Mouse (Mus musculus): ENCODE measurements around the gene Rb1. TPM values are rescaled to one million over a fixed set of nuclear protein-coding genes. Genes with fewer than 3 reads are reported as not detected.
A peak's percentile ranks its signal among the peaks of the same experiment; 100 is the strongest.

The Rb1 gene
- total RNA-seq, 2 experiments from 2014 or later: 42.5 to 44.9 TPM

GRCm38 (mm10) chr14:73222316-73222970, 103.2 kb downstream of the Rb1 start:
- DNase-seq (ENCODE audit: low spot score in 2 of 2): no peak

DNA sequence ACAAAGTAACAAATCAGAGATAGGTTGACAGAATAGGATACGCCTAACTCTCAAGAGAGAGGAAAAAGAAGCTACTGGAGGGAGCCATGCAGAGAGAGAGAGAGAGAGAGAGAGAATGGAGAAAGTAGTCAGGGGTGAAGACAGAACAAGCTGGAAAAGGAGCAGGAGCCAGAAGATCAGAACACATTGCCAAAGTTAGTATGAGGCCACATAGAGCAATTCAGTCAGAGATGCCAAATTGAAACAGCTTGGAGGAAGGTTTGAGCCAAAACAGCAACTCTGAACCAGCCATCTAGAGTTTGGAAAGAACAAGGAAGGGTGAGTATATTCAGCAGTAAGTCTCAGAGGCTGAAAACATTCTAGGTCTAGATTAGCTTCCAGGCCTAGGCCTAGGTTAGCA, 108.6 kb downstream of the Rb1 start:
- DNase-seq (ENCODE audit: low spot score in 2 of 2): peak in 1 of 2 experiments; percentile 45

GRCm38 (mm10) chr14:73211477-73211876, 114.1 kb downstream of the Rb1 start:
- DNase-seq (ENCODE audit: low spot score in 2 of 2): no peak

DNA sequence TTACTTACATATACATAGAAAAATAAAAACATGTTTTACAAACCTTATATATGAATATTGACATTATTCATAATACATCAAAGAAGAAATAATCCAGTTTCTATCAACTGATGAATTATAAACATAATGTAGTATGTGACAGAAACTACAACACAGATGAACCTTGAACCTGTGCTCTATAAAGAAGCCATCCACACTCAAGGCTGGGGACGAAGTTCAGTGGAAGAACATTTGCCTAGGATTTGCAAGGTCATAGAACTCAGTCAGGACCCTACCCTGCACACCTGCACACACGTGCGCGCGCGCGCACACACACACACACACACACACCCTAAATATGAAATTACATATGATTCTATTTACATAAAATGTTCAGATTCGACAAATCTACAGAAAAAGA, 115.4 kb downstream of the Rb1 start:
- DNase-seq (ENCODE audit: low spot score in 2 of 2): no peak

DNA sequence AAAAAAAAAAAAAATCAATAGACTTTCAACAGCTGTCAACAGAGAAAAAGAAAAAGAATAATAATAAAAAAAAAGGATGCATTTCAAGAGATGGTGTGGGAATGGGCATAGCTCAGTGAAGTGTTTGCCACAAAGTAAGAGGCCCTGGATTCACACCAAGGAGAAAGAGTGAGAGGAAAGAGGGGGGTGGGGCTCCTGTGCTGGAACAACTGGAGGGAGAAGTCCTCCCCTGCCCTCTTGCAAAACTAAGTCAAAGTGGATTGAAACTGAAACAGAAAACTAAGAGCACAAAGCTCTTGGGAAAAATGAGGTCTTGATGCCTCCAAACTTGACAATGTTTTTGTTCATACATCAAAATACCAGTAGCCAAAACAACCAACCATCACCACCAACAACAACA, 116.4 kb downstream of the Rb1 start:
- DNase-seq (ENCODE audit: low spot score in 2 of 2): no peak

DNA sequence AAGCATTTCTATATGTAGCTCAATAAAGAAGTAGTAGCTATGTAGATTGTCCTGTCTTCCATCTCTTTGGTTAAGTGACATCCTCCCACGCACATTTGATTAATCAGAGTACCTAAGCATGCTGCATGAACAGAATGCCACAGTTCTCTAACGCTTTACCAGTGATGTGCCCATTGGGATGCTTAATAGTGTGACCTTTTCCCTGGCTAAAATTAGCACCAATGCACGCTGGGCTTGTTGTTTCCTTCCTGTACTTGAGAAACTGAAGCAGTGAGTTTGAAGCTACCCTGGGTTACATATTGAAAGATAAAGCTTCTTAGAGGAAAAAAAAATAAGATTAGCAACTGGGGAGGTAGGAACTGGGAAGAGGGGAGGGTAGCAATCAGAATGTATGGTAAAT, 121.6 kb downstream of the Rb1 start:
- no peak for DNase-seq (ENCODE audit: low spot score in 2 of 2)

GRCm38 (mm10) chr14:73201447-73201846, 124.2 kb downstream of the Rb1 start:
- no peak for DNase-seq (ENCODE audit: low spot score in 2 of 2)

DNA sequence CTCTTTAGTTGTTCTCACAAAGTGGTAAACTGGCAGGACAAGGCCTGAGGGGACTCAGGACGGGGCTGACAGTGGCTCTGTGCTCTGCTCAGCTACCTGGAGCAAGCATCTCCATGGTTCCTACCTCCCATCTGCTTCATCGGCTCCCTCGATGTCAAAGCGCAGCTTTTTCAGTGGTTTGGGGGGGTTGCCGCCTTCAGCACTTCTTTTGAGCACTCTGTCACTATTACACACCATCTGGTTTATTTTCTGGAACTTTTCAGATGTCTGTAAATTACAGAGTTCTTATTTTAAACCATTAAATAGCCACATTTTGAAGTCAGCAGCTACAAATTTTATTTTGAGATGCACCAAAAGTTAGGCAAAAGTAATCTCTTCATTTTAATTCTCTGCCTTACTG, 126.6 kb downstream of the Rb1 start:
- no peak for DNase-seq (ENCODE audit: low spot score in 2 of 2)

DNA sequence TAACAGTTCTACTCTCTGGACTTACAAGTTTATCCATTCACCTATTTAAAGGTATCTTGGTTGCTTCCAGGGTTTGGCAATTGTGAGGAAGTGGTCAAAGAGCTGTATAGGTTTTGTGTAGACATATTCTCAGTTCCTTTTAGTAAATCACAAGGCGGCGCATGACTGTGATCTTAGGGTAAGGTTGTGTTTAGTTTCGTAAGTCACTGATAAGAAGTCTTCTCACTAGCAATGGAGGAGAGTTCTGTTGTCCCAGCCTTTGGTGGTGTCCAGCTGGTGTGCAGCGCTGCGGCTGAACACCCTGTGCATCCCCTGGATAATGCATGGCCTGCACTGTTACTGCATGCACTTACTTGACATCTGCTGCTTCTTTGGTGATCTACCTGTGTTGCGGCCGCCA, 138.7 kb downstream of the Rb1 start:
- DNase-seq (ENCODE audit: low spot score in 2 of 2): no peak

- DNase-seq (ENCODE audit: low spot score in 2 of 2): no peak
Measured at GRCm38 (mm10) chr14:73181144-73181543, 144.5 kb downstream of the Rb1 start.

GRCm38 (mm10) chr14:73180671-73181070, 145.0 kb downstream of the Rb1 start:
- DNase-seq (ENCODE audit: low spot score in 2 of 2): no peak

DNA sequence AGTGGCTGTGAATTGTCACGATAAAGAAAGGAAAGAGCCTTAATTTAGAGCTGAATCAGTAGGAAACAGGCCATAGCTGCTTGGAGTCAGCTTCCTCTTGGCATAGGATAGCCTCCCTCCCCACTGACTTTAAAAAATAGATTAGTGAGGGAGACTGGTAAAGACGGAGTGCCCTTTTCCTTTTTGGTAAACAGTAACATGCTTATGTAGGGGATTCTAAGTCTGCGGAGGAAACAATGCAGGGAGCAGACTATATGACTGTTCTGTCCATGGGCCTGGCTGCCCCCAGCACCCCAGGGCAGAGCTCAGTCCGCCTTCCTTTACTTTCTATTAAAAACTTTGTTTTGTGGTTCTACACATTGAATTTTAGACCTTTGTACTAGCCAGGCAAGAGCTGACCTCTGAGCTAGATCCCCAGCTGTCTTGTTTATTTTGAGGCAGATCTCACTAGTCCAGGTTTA, 146.4 kb downstream of the Rb1 start:
- DNase-seq (ENCODE audit: low spot score in 2 of 2): no peak

- no peak for DNase-seq (ENCODE audit: low spot score in 2 of 2)
Measured at GRCm38 (mm10) chr14:73177961-73178360, 147.7 kb downstream of the Rb1 start.

GRCm38 (mm10) chr14:73176266-73176665, 149.4 kb downstream of the Rb1 start:
- no peak for DNase-seq (ENCODE audit: low spot score in 2 of 2)

- DNase-seq (ENCODE audit: low spot score in 2 of 2): no peak
Measured at GRCm38 (mm10) chr14:73175814-73176213, 149.8 kb downstream of the Rb1 start.

DNA sequence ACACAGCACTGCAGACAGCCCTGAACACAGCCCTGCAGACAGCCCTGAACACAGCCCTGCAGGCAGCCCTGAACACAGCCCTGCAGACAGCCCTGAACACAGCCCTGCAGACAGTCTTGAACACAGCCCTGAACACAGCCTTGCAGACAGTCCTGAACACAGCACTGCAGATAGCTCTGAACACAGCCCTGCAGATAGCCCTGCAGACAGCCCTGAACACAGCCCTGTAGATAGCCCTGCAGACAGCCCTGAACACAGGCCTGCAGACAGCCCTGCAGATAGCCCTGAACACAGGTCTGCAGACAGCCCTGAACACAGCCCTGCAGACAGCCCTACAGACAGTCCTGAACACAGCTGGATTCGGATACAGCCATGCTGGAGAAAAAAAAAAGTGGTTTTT, 150.6 kb downstream of the Rb1 start:
- DNase-seq (ENCODE audit: low spot score in 2 of 2): no peak

DNA sequence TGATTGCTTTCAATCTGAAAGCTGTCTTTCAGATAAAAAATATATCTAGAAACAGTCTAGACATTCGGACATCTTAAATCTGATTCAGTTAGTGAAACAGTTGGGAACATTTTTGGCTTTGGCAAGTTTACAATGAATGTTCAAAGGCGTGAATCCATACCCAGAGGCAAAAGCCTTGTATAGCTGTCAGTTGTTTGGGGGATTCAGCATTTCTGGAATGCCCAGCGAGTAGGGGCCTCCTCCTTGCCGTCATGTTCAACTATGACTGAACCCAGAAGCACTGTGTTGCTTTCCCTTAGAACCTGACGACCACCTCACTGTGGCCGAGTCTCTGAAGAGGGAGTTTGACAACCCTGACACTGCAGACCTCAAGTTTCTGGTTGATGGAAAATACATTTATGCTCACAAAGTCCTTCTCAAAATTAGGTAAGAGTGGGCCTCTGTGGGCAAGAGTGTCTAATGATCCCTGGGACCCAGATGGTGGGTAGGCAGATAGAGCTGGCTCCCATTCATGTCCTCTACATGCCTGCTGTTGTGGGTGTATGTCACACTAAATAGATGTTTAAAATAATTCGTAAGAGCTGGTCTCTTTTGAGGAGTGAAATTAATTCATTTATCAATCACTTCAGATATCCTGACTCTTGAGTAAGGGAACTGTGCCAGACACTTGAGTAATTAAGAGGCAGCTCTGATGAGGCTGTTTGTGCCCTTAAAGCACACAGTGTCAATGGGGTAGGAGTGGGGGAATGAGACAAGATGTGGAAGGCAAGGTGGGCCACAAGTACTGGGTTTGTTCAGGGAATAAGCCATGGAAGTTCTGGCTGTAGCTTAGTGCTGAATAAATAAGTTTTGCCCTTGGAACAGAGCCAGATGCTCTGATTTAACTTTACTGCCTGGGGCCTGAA, 151.3 kb downstream of the Rb1 start:
- DNase-seq (ENCODE audit: low spot score in 2 of 2): peak; percentile 43 to 71

DNA sequence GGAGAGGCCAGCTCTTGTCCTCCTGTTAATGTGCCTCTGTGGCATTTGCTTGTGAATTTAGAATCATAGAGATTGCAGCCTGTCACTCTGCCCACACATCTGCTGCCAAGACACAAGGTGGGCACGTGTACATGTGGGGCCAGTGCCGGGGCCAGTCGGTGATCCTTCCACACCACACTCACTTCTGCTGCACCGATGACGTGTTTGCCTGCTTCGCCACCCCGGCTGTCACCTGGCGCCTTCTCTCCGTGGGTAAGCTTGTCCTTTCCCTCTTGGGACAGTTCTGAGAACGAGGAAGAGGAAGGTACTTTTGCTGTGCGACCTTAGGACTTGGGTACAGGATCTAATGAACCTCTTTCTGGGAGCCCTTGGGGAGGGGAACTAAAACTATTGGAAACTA, 152.0 kb downstream of the Rb1 start:
- no peak for DNase-seq (ENCODE audit: low spot score in 2 of 2)

- no peak for DNase-seq (ENCODE audit: low spot score in 2 of 2)
Measured at GRCm38 (mm10) chr14:73172196-73173011, 153.2 kb downstream of the Rb1 start.

- DNase-seq (ENCODE audit: low spot score in 2 of 2): no peak
Measured at GRCm38 (mm10) chr14:73169926-73170844, 155.4 kb downstream of the Rb1 start.

- no peak for DNase-seq (ENCODE audit: low spot score in 2 of 2)
Measured at GRCm38 (mm10) chr14:73168605-73169004, 157.0 kb downstream of the Rb1 start.

Measured in layer of hippocampus, postnatal 14 days (tissue).